Mouse (Mus musculus): Measurements from ENCODE around the gene Cd99l2. TPM values are rescaled to one million over a fixed set of nuclear protein-coding genes. Genes with fewer than 3 reads are reported as not detected.

Cd99l2 gene
- polyA plus RNA-seq, 1 experiment from 2014 or later, result 11.0 TPM

- H3K27me3 ChIP-seq, result no peaks in the 10 kb centered on the region
- no peak overlapping the region for H3K27ac ChIP-seq
- 0 out of 2 replicates have a peak, but pooled peaks cover 6% of the 10 kb centered on the region for H3K36me3 ChIP-seq
- no peak overlapping the region for H3K4me3 ChIP-seq (replicated peaks)
- ATAC-seq (ENCODE audit: low read depth) (peak; percentile 49), DNase-seq (peak; percentile 68)
- no peak overlapping the region for H3K9ac ChIP-seq
- H3K4me2 ChIP-seq, result no peak overlapping the region
- H3K4me1 ChIP-seq (replicated peaks), result peaks cover 18% of the 10 kb centered on the region
- WGBS (ENCODE audit: insufficient replicate concordance), result 41% methylated on average over 9 of the region's 9 CpGs
- no peaks in the 10 kb centered on the region for H3K9me3 ChIP-seq (replicated peaks)
Measured at GRCm38 (mm10) chrX:71425746-71426519, 66.7 kb downstream of the Cd99l2 start.

DNA sequence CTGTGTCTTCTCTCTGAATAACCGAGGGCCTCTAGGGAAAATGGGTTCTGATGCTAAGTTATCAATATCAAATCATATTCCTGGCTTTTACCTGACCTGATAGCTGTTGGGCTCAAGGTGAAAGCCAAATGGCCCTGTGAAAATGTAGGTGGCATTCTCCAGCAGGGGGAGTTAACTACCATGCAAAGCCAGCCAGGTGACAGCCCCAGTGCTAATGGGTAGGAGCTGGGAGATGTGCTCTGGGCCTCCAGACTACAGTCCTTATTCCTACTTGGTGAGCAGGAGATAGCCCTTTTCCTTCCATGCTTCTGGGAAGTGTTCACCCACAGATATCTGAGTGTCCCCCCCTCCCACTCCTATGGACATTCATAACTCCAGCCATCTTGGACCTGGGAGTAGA is 67.8 kb downstream of the Cd99l2 start:
- Histone ChIP-seq H3K4me3 (replicated peaks) (no peak overlapping the region), H3K4me1 (replicated peaks) (peaks cover 18% of the 10 kb centered on the region)
- 59% methylated on average over 1 of the region's 1 CpGs for WGBS (ENCODE audit: insufficient replicate concordance)

DNA sequence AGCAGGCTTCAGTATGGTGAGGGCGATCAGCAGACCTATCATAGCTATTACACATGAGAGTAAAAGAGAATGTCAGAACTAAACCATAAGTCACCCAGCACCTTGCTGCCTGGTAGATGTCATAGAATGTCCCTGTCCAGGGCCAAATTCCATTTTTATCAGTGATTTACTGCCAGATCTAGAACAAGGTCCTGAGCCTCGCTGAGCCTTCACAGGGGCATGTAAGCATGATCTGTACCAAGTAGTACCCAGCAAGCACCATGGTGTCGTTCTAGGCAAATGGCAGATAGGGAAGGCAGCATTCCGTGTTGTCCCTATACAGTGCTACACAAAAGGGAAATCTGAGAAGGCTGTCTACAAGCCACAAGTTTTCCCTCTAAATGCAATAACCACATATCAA is 79.0 kb downstream of the Cd99l2 start:
- ATAC-seq (ENCODE audit: low read depth) (no peak), DNase-seq (no peak)
- Histone ChIP-seq H3K4me2 (no peak overlapping the region), H3K9me3 (replicated peaks) (no peaks in the 10 kb centered on the region), H3K4me3 (replicated peaks) (no peak overlapping the region), H3K27ac (no peak overlapping the region), H3K36me3 (peaks cover 2% of the 10 kb centered on the region; the same call in 1 of the 2 replicates), H3K9ac (no peak overlapping the region), H3K27me3 (no peaks in the 10 kb centered on the region), H3K4me1 (replicated peaks) (no peaks in the 10 kb centered on the region)
- 70% methylated on average over 4 of the region's 4 CpGs for WGBS (ENCODE audit: insufficient replicate concordance)

More for the DNA sequence above, 67.8 kb downstream of the Cd99l2 start:
- no peak overlapping the region for H3K9ac ChIP-seq
- no peaks in the 10 kb centered on the region for H3K27me3 ChIP-seq
- DNase-seq, result no peak
- no peak for ATAC-seq (ENCODE audit: low read depth)
- no peak overlapping the region for H3K4me2 ChIP-seq
- H3K36me3 ChIP-seq, result 0 out of 2 replicates have a peak, but pooled peaks cover 6% of the 10 kb centered on the region
- no peaks in the 10 kb centered on the region for H3K9me3 ChIP-seq (replicated peaks)
- H3K27ac ChIP-seq, result no peak overlapping the region

GRCm38 (mm10) chrX:71412776-71413175 is 79.9 kb downstream of the Cd99l2 start:
- no peaks in the 10 kb centered on the region for H3K27me3 ChIP-seq
- 79% methylated on average over 3 of the region's 3 CpGs for WGBS (ENCODE audit: insufficient replicate concordance)
- H3K9ac ChIP-seq, result no peak overlapping the region
- no peak for DNase-seq
- H3K4me2 ChIP-seq, result no peak overlapping the region
- no peak for ATAC-seq (ENCODE audit: low read depth)
- H3K4me3 ChIP-seq (replicated peaks), result no peak overlapping the region
- H3K27ac ChIP-seq, result no peak overlapping the region
- H3K36me3 ChIP-seq, result peaks cover 2% of the 10 kb centered on the region; the same call in 1 of the 2 replicates
- H3K4me1 ChIP-seq (replicated peaks), result no peaks in the 10 kb centered on the region
- H3K9me3 ChIP-seq (replicated peaks), result no peaks in the 10 kb centered on the region

GRCm38 (mm10) chrX:71408386-71408785 is 84.3 kb downstream of the Cd99l2 start:
- Histone ChIP-seq H3K9ac (no peak overlapping the region), H3K4me1 (replicated peaks) (no peaks in the 10 kb centered on the region), H3K27ac (no peak overlapping the region), H3K4me3 (replicated peaks) (no peak overlapping the region), H3K36me3 (no peaks in the 10 kb centered on the region), H3K9me3 (replicated peaks) (no peaks in the 10 kb centered on the region), H3K27me3 (no peaks in the 10 kb centered on the region), H3K4me2 (no peak overlapping the region)
- ATAC-seq (ENCODE audit: low read depth), result no peak
- 73% methylated on average over 1 of the region's 1 CpGs for whole genome bisulfite sequencing (ENCODE audit: insufficient replicate concordance)
- DNase-seq, result no peak

GRCm38 (mm10) chrX:71406290-71406689 is 86.4 kb downstream of the Cd99l2 start:
- H3K4me3 ChIP-seq (replicated peaks), result no peak overlapping the region
- no peak overlapping the region for H3K27ac ChIP-seq
- H3K9me3 ChIP-seq (replicated peaks), result no peaks in the 10 kb centered on the region
- H3K4me2 ChIP-seq, result no peak overlapping the region
- DNase-seq (no peak), ATAC-seq (ENCODE audit: low read depth) (no peak)
- no peaks in the 10 kb centered on the region for H3K4me1 ChIP-seq (replicated peaks)
- peaks cover 3% of the 10 kb centered on the region; the same call in 1 of the 2 replicates for H3K36me3 ChIP-seq
- H3K27me3 ChIP-seq, result no peaks in the 10 kb centered on the region
- H3K9ac ChIP-seq, result no peak overlapping the region

DNA sequence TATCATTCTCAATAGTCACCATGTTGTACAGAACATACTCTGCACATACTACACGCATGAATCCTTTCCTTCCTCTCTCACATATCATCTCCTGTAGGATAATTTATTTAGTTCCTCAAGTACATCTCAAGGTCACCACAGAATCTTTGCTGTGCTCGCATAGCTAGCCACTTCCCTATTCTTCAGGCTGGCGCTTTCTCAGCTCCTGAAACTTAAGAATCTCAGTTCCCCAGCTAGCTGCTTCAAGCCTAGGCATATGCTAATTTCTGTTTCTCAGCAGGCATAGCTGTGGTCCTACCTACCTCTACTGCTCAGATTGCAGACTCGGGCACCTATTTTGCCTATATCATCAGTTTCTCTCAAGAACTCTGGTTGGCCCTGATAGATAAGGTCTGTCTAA is 96.3 kb downstream of the Cd99l2 start:
- WGBS (ENCODE audit: insufficient replicate concordance), result 58% methylated on average over 4 of the region's 4 CpGs
- Histone ChIP-seq H3K4me3 (replicated peaks) (no peak overlapping the region), H3K36me3 (no peaks in the 10 kb centered on the region), H3K4me1 (replicated peaks) (no peaks in the 10 kb centered on the region), H3K27ac (no peak overlapping the region), H3K27me3 (no peaks in the 10 kb centered on the region), H3K4me2 (no peak overlapping the region), H3K9me3 (replicated peaks) (no peaks in the 10 kb centered on the region), H3K9ac (no peak overlapping the region)
- ATAC-seq (ENCODE audit: low read depth), result no peak
- no peak for DNase-seq

- Histone ChIP-seq H3K9me3 (replicated peaks) (no peaks in the 10 kb centered on the region), H3K9ac (no peak overlapping the region), H3K27me3 (no peaks in the 10 kb centered on the region), H3K27ac (no peak overlapping the region), H3K4me1 (replicated peaks) (no peaks in the 10 kb centered on the region), H3K4me3 (replicated peaks) (no peak overlapping the region), H3K4me2 (no peak overlapping the region), H3K36me3 (no peaks in the 10 kb centered on the region)
- DNase-seq, result no peak
- WGBS (ENCODE audit: insufficient replicate concordance), result 45% methylated on average over 5 of the region's 5 CpGs
- ATAC-seq (ENCODE audit: low read depth), result no peak
Measured at GRCm38 (mm10) chrX:71381571-71381970, 111.1 kb downstream of the Cd99l2 start.

GRCm38 (mm10) chrX:71378435-71378834 is 114.2 kb downstream of the Cd99l2 start:
- Histone ChIP-seq H3K4me2 (no peak overlapping the region), H3K27me3 (no peaks in the 10 kb centered on the region), H3K4me3 (replicated peaks) (no peak overlapping the region), H3K9me3 (replicated peaks) (no peaks in the 10 kb centered on the region), H3K4me1 (replicated peaks) (no peaks in the 10 kb centered on the region), H3K27ac (no peak overlapping the region), H3K36me3 (no peaks in the 10 kb centered on the region), H3K9ac (no peak overlapping the region)
- 64% methylated on average over 2 of the region's 2 CpGs for WGBS (ENCODE audit: insufficient replicate concordance)
- DNase-seq, result no peak
- ATAC-seq (ENCODE audit: low read depth), result no peak

- H3K4me1 ChIP-seq (replicated peaks), result no peaks in the 10 kb centered on the region
- no peak for ATAC-seq (ENCODE audit: low read depth)
- no peak overlapping the region for H3K9ac ChIP-seq
- no peak for DNase-seq
- no peaks in the 10 kb centered on the region for H3K9me3 ChIP-seq (replicated peaks)
- H3K27me3 ChIP-seq, result no peaks in the 10 kb centered on the region
- H3K4me3 ChIP-seq (replicated peaks), result no peak overlapping the region
- no peak overlapping the region for H3K4me2 ChIP-seq
- H3K27ac ChIP-seq, result no peak overlapping the region
- WGBS (ENCODE audit: insufficient replicate concordance), result 88% methylated on average over 1 of the region's 1 CpGs
- H3K36me3 ChIP-seq, result no peaks in the 10 kb centered on the region
Measured at GRCm38 (mm10) chrX:71376781-71377180, 115.9 kb downstream of the Cd99l2 start.
